Mouse (Mus musculus) 3T3-L1 (cell line): Measurements from ENCODE around the gene Zfp648.
A peak's percentile ranks its signal among the peaks of the same experiment; 100 is the strongest.

Experiments used
- DNase-seq: peaks from one replicate; pipeline ENCODE4 v3.0.0-alpha.2; 2015; ENCODE audit warnings: low read depth, low spot score

Gene Zfp648

GRCm38 (mm10) chr1:154200955-154201722 is at the start of gene Zfp648:
Zfp648 (plus strand) TSS chr1:154201187.
- no peak for DNase-seq

DNA sequence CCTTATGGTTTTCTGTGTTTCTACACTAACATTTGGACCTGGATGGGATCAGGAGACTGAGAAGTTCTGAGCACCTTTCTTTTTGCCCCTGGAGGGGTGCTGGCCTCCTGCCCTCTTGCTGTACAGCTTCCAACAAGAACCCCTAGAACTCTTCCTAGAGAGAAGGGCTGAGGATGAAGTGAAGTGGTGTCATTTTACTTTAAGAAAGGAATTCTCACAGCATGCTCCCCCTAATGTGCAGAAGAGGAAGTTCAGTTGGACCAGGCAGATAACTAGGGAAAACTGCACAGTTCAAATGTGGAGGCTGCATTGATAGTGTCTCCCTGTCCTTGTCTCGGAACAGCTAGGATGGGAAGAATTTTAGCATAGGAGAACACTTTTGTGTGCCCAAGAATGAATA is 48.4 kb upstream of the Zfp648 start:
- DNase-seq: peak; percentile 12

GRCm38 (mm10) chr1:154153800-154154199 is 47.2 kb upstream of the Zfp648 start:
- DNase-seq: no peak

- peak; percentile 76 for DNase-seq
These were observed 44.6 kb upstream of the Zfp648 start for GRCm38 (mm10) chr1:154156177-154157062.

GRCm38 (mm10) chr1:154157131-154157530 is 43.9 kb upstream of the Zfp648 start:
- no peak for DNase-seq

GRCm38 (mm10) chr1:154167696-154168095 is 33.3 kb upstream of the Zfp648 start:
- no peak for DNase-seq

DNA sequence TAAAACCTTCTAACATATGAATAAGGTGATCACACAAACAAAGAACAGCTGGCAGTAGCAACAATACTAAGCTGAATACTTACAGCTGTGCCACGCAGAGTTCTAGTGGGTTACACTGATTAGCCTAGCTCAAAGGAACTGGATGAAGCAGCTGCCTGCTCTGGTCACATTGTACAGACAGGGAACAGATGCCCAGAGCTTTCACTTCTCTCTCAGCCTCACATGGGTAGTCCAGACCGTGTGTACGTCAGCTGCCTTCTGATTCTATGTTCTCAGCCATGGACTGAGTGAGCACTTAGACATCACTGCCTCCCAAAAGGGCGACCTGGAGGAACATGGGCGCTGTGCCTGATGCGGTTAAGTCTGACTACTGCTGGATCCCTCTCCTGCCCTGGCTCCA is 25.7 kb upstream of the Zfp648 start:
- DNase-seq: no peak

- DNase-seq: no peak
These were observed 23.2 kb upstream of the Zfp648 start for GRCm38 (mm10) chr1:154177781-154178180.

DNA sequence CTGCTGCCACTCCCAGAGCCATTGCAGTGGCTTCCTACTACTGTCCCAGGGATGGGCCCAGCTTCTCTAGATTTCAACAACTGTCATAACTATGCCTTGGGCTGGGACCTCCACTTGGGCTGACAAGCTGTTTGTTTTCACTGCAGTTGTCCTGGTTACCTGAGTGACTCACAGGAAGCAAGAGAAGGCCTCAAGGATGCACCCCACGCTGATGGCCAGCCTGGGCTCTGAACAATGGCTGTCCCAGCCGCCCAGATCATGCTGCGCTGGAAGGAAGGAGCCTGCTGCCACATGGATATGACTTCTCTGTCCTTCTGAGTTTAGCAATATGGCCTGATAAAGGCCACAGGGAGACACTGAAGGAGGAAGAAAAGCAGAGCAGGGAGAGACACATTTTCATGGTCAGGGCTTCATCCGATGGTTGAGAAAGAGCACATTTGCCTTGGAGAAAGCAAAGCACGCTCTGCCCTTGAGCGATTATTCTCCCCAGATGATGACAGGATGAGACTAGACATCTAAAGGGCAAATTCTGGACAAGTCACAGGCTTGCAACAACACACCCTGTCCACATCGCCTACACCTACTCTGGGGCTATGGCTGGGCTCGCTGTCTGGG is 22.3 kb upstream of the Zfp648 start:
- DNase-seq: no peak

- peak; percentile 81 for DNase-seq
These were observed 20.0 kb upstream of the Zfp648 start for GRCm38 (mm10) chr1:154180952-154181351.

GRCm38 (mm10) chr1:154182396-154183076 is 18.5 kb upstream of the Zfp648 start:
- peak; percentile 7 for DNase-seq

DNA sequence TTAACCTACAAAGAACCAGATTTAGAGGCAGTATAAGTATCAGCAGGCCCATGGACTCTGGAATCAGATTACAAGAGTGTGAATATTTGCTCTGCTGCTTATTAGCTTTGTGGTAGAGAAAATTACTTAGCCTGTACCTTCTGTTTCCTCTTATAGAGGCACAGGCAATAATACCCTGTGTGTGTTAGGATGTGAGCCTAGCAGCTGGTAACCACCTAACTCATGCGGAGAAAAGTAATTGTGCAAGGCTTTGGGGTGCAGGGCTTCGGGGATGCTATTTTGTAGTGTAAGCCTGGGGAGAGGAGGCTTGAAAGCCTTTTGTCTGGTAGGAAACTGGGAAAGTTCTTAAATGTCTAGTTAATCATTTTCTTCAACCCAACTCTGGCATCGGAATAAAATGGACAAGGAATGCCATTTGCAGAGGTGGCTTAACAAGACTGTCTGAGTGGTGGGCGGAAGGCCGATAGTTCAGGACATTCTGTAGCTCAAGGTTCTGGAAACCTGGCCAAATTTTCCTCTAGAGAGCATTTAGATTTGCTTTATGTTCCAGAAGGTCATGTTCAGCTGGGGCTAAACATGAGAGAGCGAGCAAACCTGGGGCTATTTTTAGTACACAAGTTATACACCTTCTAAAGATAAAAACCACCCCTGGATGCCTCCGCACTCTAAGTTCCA is 17.8 kb upstream of the Zfp648 start:
- DNase-seq: no peak

- DNase-seq: no peak
These were observed 12.8 kb upstream of the Zfp648 start for GRCm38 (mm10) chr1:154188229-154188628.

- DNase-seq: no peak
These were observed 12.4 kb upstream of the Zfp648 start for GRCm38 (mm10) chr1:154188631-154189030.

GRCm38 (mm10) chr1:154189842-154190530 is 11.0 kb upstream of the Zfp648 start:
- DNase-seq: no peak

DNA sequence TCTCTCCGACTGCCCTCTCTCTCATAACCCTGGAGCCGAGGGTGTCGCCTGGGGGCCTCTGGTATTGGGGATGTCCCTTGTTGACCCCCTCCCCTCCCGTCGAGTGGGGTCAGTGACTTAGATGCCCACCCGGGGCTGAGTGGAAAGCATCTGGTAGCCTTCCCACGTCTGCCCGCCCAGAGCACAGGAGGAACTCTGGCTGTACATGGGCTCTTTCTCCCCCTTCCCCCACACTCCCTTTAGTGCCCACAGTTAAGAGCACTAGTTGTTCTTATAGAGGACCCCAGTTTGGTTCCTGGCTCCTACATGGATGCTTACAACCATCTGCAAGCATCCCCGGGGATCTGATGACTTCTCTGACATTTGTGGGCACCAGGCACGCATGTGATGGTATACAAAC is 2.1 kb upstream of the Zfp648 start:
- no peak for DNase-seq

DNA sequence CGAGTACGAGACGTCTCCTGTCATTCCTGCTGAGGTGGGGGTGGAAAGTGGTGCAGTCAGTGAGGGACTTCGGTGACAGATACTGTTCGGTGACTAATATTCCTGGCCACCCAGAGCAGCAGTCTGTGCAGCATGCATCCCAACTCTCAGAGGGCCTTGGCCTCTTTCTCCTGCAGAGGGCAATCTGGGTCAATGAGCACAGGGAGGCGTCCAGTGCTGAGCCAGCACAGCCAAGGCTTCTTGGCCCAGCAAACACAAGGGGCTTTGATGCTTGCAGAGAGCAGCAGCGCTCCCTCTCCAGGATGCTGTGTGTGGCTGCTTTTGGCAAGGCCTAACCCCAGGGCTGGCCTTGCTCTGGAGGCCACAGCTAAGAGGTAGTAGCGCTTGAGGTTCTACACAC is 1.6 kb downstream of the Zfp648 start:
- DNase-seq: no peak

GRCm38 (mm10) chr1:154203386-154203785 is 2.4 kb downstream of the Zfp648 start:
- no peak for DNase-seq

- DNase-seq: no peak
These were observed 3.9 kb downstream of the Zfp648 start for GRCm38 (mm10) chr1:154204652-154205573.
